Mouse (Mus musculus): ENCODE measurements around the gene Smarca1. TPM values are rescaled to one million over a fixed set of nuclear protein-coding genes. Genes with fewer than 3 reads are reported as not detected.

Smarca1 gene
- polyA plus RNA-seq, 1 experiment from 2014 or later = 3.7 TPM

DNA sequence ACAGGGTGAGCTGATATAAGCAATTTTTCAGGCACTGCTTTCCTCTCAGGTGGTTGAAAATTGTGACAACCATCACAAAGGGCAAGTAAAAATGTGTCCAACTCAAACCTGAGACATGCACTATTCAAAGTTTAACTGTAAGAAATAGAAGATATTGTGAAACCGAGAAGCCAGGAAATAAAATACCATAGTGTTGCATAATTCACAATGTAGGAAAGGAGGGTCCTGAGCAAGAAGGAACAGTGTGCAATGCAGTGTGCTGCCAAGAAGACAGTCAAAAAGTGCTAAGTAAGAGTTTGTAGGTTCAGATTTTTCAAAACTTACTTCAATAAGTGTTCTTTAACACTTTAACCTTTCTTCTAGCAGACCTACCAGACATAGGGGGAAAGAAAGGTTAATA lies 128.3 kb downstream of the Smarca1 start:
- no peak overlapping the region for H3K4me2 ChIP-seq
- WGBS (ENCODE audit: insufficient replicate concordance) = 47% methylated on average over 1 of the region's 1 CpGs
- no peaks in the 10 kb centered on the region for H3K36me3 ChIP-seq (replicated peaks)
- H3K9me3 ChIP-seq (replicated peaks) = no peaks in the 10 kb centered on the region
- H3K9ac ChIP-seq = no peak overlapping the region
- no peaks in the 10 kb centered on the region for H3K27me3 ChIP-seq
- H3K27ac ChIP-seq (replicated peaks) = no peak overlapping the region
- no peak for ATAC-seq (ENCODE audit: insufficient read depth)
- no peak overlapping the region for H3K4me3 ChIP-seq (replicated peaks)
- H3K4me1 ChIP-seq (replicated peaks) = no peaks in the 10 kb centered on the region

DNA sequence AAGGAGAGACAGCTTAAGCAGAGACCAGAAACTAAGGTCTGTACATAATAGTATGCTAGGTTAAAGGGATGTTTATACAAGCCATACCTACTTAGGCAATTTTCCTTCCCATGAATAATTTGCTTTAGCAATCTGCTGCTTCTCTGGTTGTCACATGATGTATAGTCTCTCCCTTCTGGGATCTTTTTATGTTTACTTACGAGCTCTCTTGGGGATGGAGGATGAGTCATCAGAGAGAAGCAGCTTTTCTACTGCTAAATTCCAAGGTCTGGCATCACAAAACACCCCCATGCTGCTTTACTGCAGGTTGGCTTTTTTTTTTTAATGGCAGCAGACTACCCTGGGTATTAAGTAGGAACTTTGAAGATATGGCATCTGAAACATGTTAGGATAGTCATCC lies 132.6 kb downstream of the Smarca1 start:
- no peak overlapping the region for H3K9ac ChIP-seq
- H3K27ac ChIP-seq (replicated peaks) = no peak overlapping the region
- no peak for ATAC-seq (ENCODE audit: insufficient read depth)
- WGBS (ENCODE audit: insufficient replicate concordance) = 23% methylated on average over 1 of the region's 1 CpGs
- no peaks in the 10 kb centered on the region for H3K9me3 ChIP-seq (replicated peaks)
- no peaks in the 10 kb centered on the region for H3K4me1 ChIP-seq (replicated peaks)
- no peaks in the 10 kb centered on the region for H3K27me3 ChIP-seq
- no peaks in the 10 kb centered on the region for H3K36me3 ChIP-seq (replicated peaks)
- H3K4me3 ChIP-seq (replicated peaks) = no peak overlapping the region
- no peak overlapping the region for H3K4me2 ChIP-seq

Other genes with a start within 250 kb of the Smarca1 start
- gene Ocrl, start 19.4 kb upstream of the Smarca1 start, polyA plus RNA-seq (2015; fragmentation: Nextera tagmentation; extraction: Ambion mirVana) = 2.6 and 3.1 TPM in 2 replicates
- 0.17 TPM in 2 replicates for gene Apln, start 141.9 kb upstream of the Smarca1 start, polyA plus RNA-seq (2015; fragmentation: Nextera tagmentation; extraction: Ambion mirVana)
- gene Xpnpep2, start 215.8 kb upstream of the Smarca1 start, polyA plus RNA-seq (2015; fragmentation: Nextera tagmentation; extraction: Ambion mirVana) = 0.02 and 0.03 TPM in 2 replicates